Mouse (Mus musculus) brain, adult 2 months (tissue): ENCODE data around the gene Znhit1.

Experiments used
- DNase-seq: peaks from one replicate; pipeline ENCODE4 v3.0.0; 2011; ENCODE audit warnings: low read depth, low spot score

The Znhit1 gene

DNA sequence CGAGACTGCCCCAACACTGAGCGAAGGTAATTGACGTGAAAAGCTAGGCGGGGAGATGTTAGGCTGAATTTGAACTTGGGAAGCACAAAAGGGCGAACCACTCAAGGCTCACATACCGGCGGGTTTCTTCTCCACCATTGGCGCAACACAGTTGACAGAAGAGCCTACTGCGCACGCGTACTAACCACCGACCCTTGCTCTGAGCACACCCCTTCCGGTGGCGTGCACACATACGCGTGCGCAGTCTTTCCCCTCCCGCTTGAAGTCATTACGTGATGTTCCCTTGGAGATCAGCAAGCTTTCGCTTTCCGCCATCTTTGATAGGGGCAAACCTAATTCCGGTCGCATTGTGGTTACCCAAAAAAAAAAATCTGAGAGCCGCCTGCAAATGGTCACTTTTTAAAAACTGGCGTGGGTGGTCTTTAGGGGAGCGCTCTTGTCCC, 1.1 kb downstream of the Znhit1 start, which contains the start of gene Plod3:
Gene Plod3, plus strand, starts transcription at position 325 of the 443 bp plus-strand sequence.
- DNase-seq = peak; percentile 100

DNA sequence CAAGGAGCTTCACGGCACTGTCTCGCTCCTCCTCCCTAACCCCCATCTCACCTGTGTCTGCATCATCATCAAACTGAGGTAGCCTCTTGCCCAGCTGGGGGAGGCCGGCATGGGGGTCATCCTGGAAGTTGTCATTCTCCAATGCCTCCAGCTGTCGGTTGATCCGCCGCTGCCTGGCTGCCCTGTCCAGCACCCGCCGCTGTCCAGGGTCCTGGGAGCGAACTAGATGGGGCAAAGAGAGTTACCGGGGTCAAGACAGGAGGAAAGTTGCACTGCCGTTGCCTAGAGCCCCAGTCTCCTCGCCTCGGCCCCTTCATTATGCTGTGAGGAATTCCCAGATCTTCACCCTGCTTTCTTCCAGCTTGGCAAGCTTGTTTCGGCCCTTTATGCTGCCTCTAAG, 3.0 kb downstream of the Znhit1 start:
- no peak for DNase-seq

DNA sequence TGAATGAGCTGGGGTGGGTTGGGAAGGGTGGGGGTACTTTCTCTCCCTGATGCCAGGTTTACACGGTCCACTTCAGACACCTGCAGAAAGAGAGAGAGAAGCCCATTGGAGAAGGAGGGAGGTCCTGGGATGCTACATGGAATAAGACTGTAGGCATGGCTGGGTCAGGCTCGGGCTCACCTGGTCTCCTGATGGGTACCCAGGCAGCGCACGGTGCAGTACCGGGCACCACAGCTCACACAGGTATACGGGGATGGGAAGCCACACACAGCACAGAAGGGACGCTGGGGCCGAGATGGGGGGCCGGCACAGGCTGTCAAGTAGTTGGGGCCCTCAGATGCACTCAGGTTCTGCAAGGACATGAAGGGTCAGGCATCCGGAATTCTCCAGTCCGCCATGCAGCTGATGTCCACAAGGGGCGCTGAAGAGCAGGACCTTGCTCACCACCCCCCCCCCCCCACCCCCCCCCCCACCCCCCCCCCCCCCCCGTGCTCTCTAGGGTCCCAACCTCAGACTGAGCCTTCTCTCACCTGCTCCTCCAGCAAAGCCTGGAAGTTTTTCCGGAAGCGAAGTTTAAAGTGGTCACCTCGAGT, 5.4 kb downstream of the Znhit1 start:
- DNase-seq = peak; percentile 63

- DNase-seq = no peak
These were observed 6.8 kb downstream of the Znhit1 start for GRCm38 (mm10) chr5:136980974-136981373.

GRCm38 (mm10) chr5:136979762-136980161, 8.1 kb downstream of the Znhit1 start:
- DNase-seq = no peak

DNA sequence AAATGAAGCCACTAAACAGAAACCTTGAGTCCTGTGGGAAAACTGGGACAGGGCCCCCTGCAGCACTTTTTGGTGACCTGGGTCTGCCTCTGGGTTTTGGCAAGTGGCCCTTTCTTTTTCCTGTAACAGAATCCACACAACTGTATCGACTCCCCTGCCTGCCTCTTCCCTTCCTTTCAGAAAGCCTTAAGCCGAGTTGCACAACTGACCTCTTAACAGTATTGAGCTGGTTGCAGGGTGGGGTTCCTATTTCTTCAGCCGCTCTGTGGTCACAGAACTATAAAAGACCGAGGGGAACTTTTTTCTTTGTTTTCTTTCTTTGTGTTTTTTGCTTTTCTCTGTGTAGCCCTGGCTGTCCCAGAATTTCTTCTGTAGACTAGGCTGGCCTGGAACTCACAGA, 10.1 kb downstream of the Znhit1 start:
- no peak for DNase-seq

GRCm38 (mm10) chr5:136973670-136974069, 14.2 kb downstream of the Znhit1 start:
- no peak for DNase-seq

- DNase-seq = peak; percentile 77
These were observed 17.1 kb downstream of the Znhit1 start for GRCm38 (mm10) chr5:136970703-136971102.

- DNase-seq = no peak
These were observed 20.2 kb downstream of the Znhit1 start for GRCm38 (mm10) chr5:136967592-136967991.

DNA sequence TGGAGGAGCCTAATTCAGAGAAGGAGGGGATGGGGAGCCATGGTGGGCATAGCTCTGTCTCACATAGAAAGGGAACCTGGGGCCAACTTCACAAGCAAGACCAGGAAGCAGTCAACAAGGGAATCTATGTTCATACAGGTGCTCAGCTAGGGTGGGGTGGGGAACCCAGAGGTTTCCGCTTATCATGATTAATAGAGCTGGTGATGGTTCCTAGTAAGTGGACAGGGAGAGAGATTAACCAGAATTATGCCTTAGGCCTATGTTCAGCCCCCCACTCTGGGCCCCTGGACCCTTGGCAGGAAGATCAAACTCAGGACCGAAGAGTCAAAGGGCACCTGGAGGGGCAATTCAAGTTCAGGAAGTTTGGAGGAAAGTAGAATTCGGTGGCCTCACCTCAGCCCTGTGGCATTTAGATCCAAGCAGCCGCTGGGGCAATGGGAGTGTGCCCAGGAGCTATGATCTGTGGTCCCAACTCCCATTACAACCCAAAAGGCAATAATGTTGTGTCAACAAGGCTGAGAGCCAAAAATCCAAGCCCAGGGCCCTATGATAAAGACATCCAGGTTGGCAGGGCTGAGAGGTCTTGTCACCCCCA, 20.9 kb downstream of the Znhit1 start:
- no peak for DNase-seq

GRCm38 (mm10) chr5:136966331-136966730, 21.5 kb downstream of the Znhit1 start, which contains the start of gene Cldn15:
TSS of gene Cldn15 (plus strand) at chr5:136966616.
- DNase-seq = no peak

DNA sequence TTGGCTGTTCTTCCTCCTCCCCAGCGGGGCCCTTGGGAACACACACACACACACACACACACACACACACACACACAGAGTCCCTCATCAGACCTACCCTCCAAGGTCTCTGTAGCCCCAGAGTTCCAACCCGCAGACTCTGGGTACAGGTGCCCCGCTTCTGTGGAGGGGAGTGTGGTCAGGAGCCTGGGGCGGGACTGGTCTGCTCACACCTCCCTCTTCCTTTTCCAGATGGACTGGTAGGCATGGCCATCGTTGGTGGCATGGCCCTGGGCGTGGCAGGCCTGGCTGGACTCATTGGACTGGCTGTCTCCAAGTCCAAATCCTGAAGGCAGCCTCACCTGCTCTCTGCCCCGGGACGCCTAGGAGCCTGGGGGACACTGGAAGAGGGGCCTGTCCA, 22.1 kb downstream of the Znhit1 start:
- DNase-seq = no peak

GRCm38 (mm10) chr5:136965210-136965609, 22.6 kb downstream of the Znhit1 start:
- DNase-seq = no peak

GRCm38 (mm10) chr5:136962966-136963540, 24.8 kb downstream of the Znhit1 start:
- no peak for DNase-seq

GRCm38 (mm10) chr5:136962501-136962900, 25.3 kb downstream of the Znhit1 start:
- DNase-seq = peak; percentile 88

- DNase-seq = peak; percentile 98
These were observed 25.8 kb downstream of the Znhit1 start for GRCm38 (mm10) chr5:136961983-136962461.

DNA sequence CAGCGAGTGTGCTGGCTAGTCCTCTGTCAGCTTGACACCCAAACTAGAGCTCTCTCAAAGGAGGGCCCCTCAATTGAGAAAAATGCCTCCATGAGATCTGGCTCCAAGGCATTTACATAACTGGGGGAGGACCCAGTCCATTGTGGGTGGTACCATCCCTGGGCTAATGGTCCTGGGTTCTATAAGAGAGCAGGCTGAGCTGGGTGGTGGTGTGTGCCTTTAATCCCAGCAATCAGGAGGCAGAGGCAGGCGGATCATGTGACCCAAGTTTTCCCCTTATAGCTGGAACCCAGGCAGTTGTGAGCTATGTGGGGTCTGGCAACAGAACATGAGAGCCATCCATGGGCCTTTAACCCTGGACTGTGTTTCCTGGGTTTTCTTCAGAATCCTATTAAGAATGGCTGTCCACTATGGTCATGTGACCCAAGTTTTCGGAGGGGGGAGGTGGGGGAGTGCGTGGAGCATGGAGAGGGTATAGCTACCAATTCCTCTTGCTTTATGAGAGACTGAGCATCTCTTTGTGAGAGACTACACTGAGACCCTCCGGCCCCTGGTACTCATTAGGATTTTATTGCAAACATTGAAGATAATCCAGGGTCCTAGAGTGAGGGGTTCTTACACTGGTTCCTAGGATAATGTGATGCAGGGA, 26.4 kb downstream of the Znhit1 start:
- peak; percentile 24 for DNase-seq

GRCm38 (mm10) chr5:136960053-136960452, 27.8 kb downstream of the Znhit1 start:
- no peak for DNase-seq

- DNase-seq = no peak
These were observed 28.7 kb downstream of the Znhit1 start for GRCm38 (mm10) chr5:136958991-136959605.

GRCm38 (mm10) chr5:136957250-136957649, 30.6 kb downstream of the Znhit1 start:
- no peak for DNase-seq

GRCm38 (mm10) chr5:136955622-136956021, 32.2 kb downstream of the Znhit1 start:
- no peak for DNase-seq

DNA sequence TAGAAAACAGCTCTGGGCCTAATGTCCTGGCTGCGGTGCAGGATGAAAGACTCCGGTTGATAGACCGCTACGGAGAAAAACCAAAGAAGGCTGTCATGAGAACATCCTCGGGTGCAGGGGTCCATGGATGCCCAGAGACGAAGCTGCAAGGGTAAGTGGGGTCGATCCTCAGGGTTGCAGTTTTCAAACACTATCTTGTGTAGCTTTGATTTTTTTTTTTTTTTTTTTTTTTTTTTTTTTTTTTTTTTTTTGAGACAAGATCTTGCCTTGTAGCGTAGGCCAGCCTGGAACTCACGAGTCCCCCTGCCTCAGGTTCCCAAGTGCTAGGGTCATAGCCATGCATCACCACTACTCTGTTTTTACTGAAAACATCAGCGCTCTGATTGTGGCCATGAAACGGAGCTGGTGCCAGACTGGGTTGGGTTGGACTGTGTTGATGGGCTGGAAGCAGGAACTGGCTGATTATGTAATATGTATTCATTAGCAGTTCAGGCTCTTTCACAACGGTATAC, 34.3 kb downstream of the Znhit1 start:
- DNase-seq = peak; percentile 72
